Mouse (Mus musculus) CH12.LX (cell line): Measurements from ENCODE around the gene Gm28539. TPM values are rescaled to one million over a fixed set of nuclear protein-coding genes. Genes with fewer than 3 reads are reported as not detected.
"Not testable (repeated sequence)": the region's sequence is repeated elsewhere in the genome, so short reads cannot be mapped to it uniquely, and the experiment has no call there.

Experiments
- DNase-seq: peaks from one replicate; pipeline ENCODE4 v3.0.0-alpha.2; 2013; ENCODE audit errors: extremely low read depth
- H3K27ac ChIP-seq: 2 replicates; pipeline ENCODE4 v1.5.1; 2012; ENCODE audit warnings: low read depth, mild to moderate bottlenecking, control low read depth, moderate library complexity; ENCODE audit not compliant: insufficient read depth
- H3K27me3 ChIP-seq: replicated peaks from 2 replicates; pipeline ENCODE3; 2012; ENCODE audit warnings: inconsistent platforms
- H3K36me3 ChIP-seq, 2 experiments: replicated peaks in 1 of 2; 2 replicates each; pipeline versions ENCODE3 to v1.6.1; 2012; ENCODE audit warnings: inconsistent platforms in 1 of 2, low read length in 1 of 2, mild to moderate bottlenecking in 1 of 2, mixed read lengths in 1 of 2, moderate library complexity in 1 of 2; ENCODE audit not compliant: control insufficient read depth in 1 of 2, insufficient read depth in 1 of 2
- H3K4me1 ChIP-seq, 2 experiments: 2 replicates each; pipeline ENCODE4 v1.6.1; 2012; ENCODE audit warnings: inconsistent platforms in 1 of 2, moderate library complexity in 1 of 2; ENCODE audit not compliant: insufficient read depth in 2 of 2, control insufficient read depth in 1 of 2
- H3K4me2 ChIP-seq: 2 replicates; pipeline ENCODE4 v1.6.1; 2012; ENCODE audit warnings: low read depth, mild to moderate bottlenecking, control low read depth; ENCODE audit not compliant: poor library complexity, insufficient read depth, severe bottlenecking
- H3K4me3 ChIP-seq, 3 experiments: fragments of 150-350 bp in 1 of 3; sonication (generic) in 1 of 3; replicated peaks in 1 of 3; 2 replicates each; pipeline versions ENCODE3 to v1.5.1; 2011 to 2012; ENCODE audit warnings: low read depth in 2 of 3, low read length in 2 of 3, mild to moderate bottlenecking in 2 of 3, moderate library complexity in 2 of 3, control low read depth in 1 of 3, improper control_type of control experiment in 1 of 3, inconsistent platforms in 1 of 3, mixed read lengths in 1 of 3; ENCODE audit not compliant: poor library complexity in 1 of 3
- H3K79me2 ChIP-seq: replicated peaks from 2 replicates; pipeline ENCODE4 v1.6.1; 2012; ENCODE audit warnings: mild to moderate bottlenecking, moderate library complexity; ENCODE audit not compliant: control insufficient read depth, poor library complexity, insufficient read depth, severe bottlenecking; ENCODE audit errors: extremely low read depth
- H3K9ac ChIP-seq: 2 replicates; pipeline ENCODE4 v1.6.1; 2012; ENCODE audit warnings: low read depth, mild to moderate bottlenecking, control low read depth, moderate library complexity; ENCODE audit not compliant: insufficient read depth
- H3K9me3 ChIP-seq: replicated peaks from 2 replicates; pipeline ENCODE3; 2012; ENCODE audit warnings: low read length, inconsistent platforms, mixed read lengths
- BHLHE40 ChIP-seq: IDR thresholded peaks from 2 replicates; pipeline ENCODE4 v1.6.1; 2011; ENCODE audit warnings: mild to moderate bottlenecking, low read depth, low read length, improper control_type of control experiment
- CHD2 ChIP-seq: IDR thresholded peaks from 2 replicates; pipeline ENCODE4 v1.6.1; 2011; ENCODE audit warnings: low read length, improper control_type of control experiment
- CTCF ChIP-seq, 2 experiments: IDR thresholded peaks in 1 of 2; conservative IDR thresholded peaks in 1 of 2; 2 replicates each; pipeline ENCODE4 v1.5.1; 2011 to 2012; ENCODE audit warnings: low read depth in 2 of 2, low read length in 2 of 2, improper control_type of control experiment in 1 of 2, inconsistent platforms in 1 of 2, mild to moderate bottlenecking in 1 of 2, moderate library complexity in 1 of 2
- E2F4 ChIP-seq: IDR thresholded peaks from 2 replicates; pipeline ENCODE4 v1.6.1; 2011; ENCODE audit warnings: low read depth, low read length, improper control_type of control experiment; ENCODE audit not compliant: insufficient replicate concordance
- ELF1 ChIP-seq: IDR thresholded peaks from 2 replicates; pipeline ENCODE4 v1.6.1; 2014; ENCODE audit warnings: low read depth, mild to moderate bottlenecking, inconsistent platforms, low read length, improper control_type of control experiment
- ETS1 ChIP-seq: conservative IDR thresholded peaks from 2 replicates; pipeline ENCODE4 v1.6.1; 2012; ENCODE audit warnings: low read depth, mild to moderate bottlenecking, inconsistent platforms, low read length, improper control_type of control experiment, moderate library complexity
- GABPA ChIP-seq: IDR thresholded peaks from 2 replicates; pipeline ENCODE4 v1.6.1; 2012; ENCODE audit warnings: low read depth, low read length, improper control_type of control experiment, inconsistent platforms; ENCODE audit not compliant: insufficient replicate concordance
- HCFC1 ChIP-seq: IDR thresholded peaks from 2 replicates; pipeline ENCODE4 v1.6.1; 2012; ENCODE audit warnings: low read depth, mild to moderate bottlenecking, inconsistent platforms, low read length, improper control_type of control experiment
- IRF4 ChIP-seq: IDR thresholded peaks from 2 replicates; pipeline ENCODE4 v1.6.1; 2014; ENCODE audit warnings: low read depth, mild to moderate bottlenecking, inconsistent platforms, low read length, improper control_type of control experiment
- KAT2A ChIP-seq: IDR thresholded peaks from 2 replicates; pipeline ENCODE4 v1.6.1; 2012; ENCODE audit warnings: low read length, improper control_type of control experiment, inconsistent platforms; ENCODE audit not compliant: insufficient replicate concordance
- MAX ChIP-seq: IDR thresholded peaks from 2 replicates; pipeline ENCODE4 v1.6.1; 2011; ENCODE audit warnings: low read length, improper control_type of control experiment
- NRF1 ChIP-seq: IDR thresholded peaks from 2 replicates; pipeline ENCODE4 v1.6.1; 2014; ENCODE audit warnings: low read depth, mild to moderate bottlenecking, inconsistent platforms, low read length, improper control_type of control experiment, moderate library complexity
- RAD21 ChIP-seq: IDR thresholded peaks from 2 replicates; pipeline ENCODE4 v1.6.1; 2011; ENCODE audit warnings: low read depth, mild to moderate bottlenecking, low read length, improper control_type of control experiment, moderate library complexity
- RCOR1 ChIP-seq: conservative IDR thresholded peaks from 2 replicates; pipeline ENCODE4 v1.6.1; 2012; ENCODE audit warnings: low read depth, mild to moderate bottlenecking, inconsistent platforms, low read length, improper control_type of control experiment
- TBP ChIP-seq: conservative IDR thresholded peaks from 2 replicates; pipeline ENCODE4 v1.6.1; 2011; ENCODE audit warnings: low read depth, low read length, improper control_type of control experiment
- TCF12 ChIP-seq: IDR thresholded peaks from 2 replicates; pipeline ENCODE4 v1.6.1; 2014; ENCODE audit warnings: low read depth, mild to moderate bottlenecking, inconsistent platforms, low read length, improper control_type of control experiment
- ZMIZ1 ChIP-seq: IDR thresholded peaks from 2 replicates; pipeline ENCODE4 v1.6.1; 2012; ENCODE audit warnings: low read depth, mild to moderate bottlenecking, inconsistent platforms, low read length, improper control_type of control experiment
- dilution Hi-C: fragments of 300-500 bp; cut with MboI; formaldehyde crosslinking; loops from 2 replicates; pipeline ENCODE4 v1.14.3; 2020; ENCODE audit warnings: low sequenced_read_pairs; ENCODE audit not compliant: extremely low pct_unique_long_range_greater_than_20kb, extremely low pct_ligation_motif_present
- in situ Hi-C: fragments of 300-500 bp; cut with MboI; formaldehyde crosslinking; loops from 3 replicates; pipeline ENCODE4 v1.14.3; 2019; ENCODE audit warnings: low sequenced_read_pairs, low pct_ligation_motif_present, low pct_unique_long_range_greater_than_20kb, mixed read lengths
- polyA plus RNA-seq: library from polyadenylated mRNA; unstranded; fragments of >175 nt; gene quantifications from 2 replicates; pipeline ENCODE4 v1.2.1, GENCODE M21; 2012; ENCODE audit warnings: low read depth; ENCODE audit not compliant: insufficient read length
- total RNA-seq, 2 experiments: library from RNA; depleted of rRNA; stranded (reverse); fragments of 300-350 nt in 1 of 2; fragments of >200 nt in 1 of 2; gene quantifications; 2 replicates each; pipeline ENCODE4 v1.2.3; 2012 to 2014

Gene Gm28539
- total and polyA plus RNA-seq, 3 experiments, result 3.9 to 12.2 TPM; not detected in 1

- H3K9ac ChIP-seq, result no peak overlapping the region
- TF ChIP-seq ELF1, result no peak
- no peak for TF ChIP-seq RAD21
- TF ChIP-seq IRF4, result no peak
- no peak for TF ChIP-seq BHLHE40
- H3K27me3 ChIP-seq, result no peaks in the 10 kb centered on the region
- no peak overlapping the region for H3K27ac ChIP-seq
- peaks cover 5 to 22% of the 10 kb centered on the region in 2 experiments for H3K4me1 ChIP-seq
- H3K79me2 ChIP-seq, result peaks cover 20% of the 10 kb centered on the region
- H3K9me3 ChIP-seq, result no peaks in the 10 kb centered on the region
- in situ Hi-C loops (no loop called here), dilution Hi-C loops (no loop called here)
- DNase-seq, result no peak
- H3K36me3 ChIP-seq, result peaks cover 38 to 55% of the 10 kb centered on the region in 2 experiments
- no peak overlapping the region for H3K4me2 ChIP-seq
- H3K4me3 ChIP-seq, result no peak overlapping the region
These were observed 2.0 kb downstream of the Gm28539 start for GRCm38 (mm10) chr16:18838346-18838745.

GRCm38 (mm10) chr16:18846301-18846820, 10.0 kb downstream of the Gm28539 start:
- Histone ChIP-seq H3K79me2 (no peaks in the 10 kb centered on the region), H3K9ac (no peak overlapping the region), H3K9me3 (no peaks in the 10 kb centered on the region), H3K4me2 (no peak overlapping the region), H3K36me3 (peaks cover 2 to 12% of the 10 kb centered on the region in 2 experiments), H3K4me1 (no peaks in the 10 kb centered on the region), H3K4me3 (no peak overlapping the region), H3K27ac (no peak overlapping the region), H3K27me3 (no peaks in the 10 kb centered on the region)
- dilution Hi-C loops (no loop called here), in situ Hi-C loops (no loop called here)
- DNase-seq, result no peak
- TF ChIP-seq KAT2A (no peak), TBP (no peak), TCF12 (no peak), E2F4 (no peak), GABPA (no peak), ZMIZ1 (no peak), CHD2 (no peak), ETS1 (no peak), RCOR1 (no peak), CTCF (conservative IDR thresholded peaks at IDR 0.05 in 1 of 2, IDR thresholded peaks at IDR 0.05 in 1 of 2; ENCODE audit: low read depth in 2 of 2, low read length in 2 of 2) (no peak), NRF1 (no peak), HCFC1 (no peak), MAX (no peak)

- H3K27ac ChIP-seq, H3K79me2 ChIP-seq, DNase-seq, H3K4me3 ChIP-seq, dilution Hi-C loops, H3K4me1 ChIP-seq, H3K36me3 ChIP-seq, H3K4me2 ChIP-seq, H3K27me3 ChIP-seq, in situ Hi-C loops, H3K9me3 ChIP-seq, H3K9ac ChIP-seq: not testable (repeated sequence)
These were observed 13.3 kb downstream of the Gm28539 start for GRCm38 (mm10) chr16:18849521-18850190.
